Mouse (Mus musculus) heart, embryonic 12.5 days (tissue): ENCODE results near the gene Pkd2l1. TPM values are rescaled to one million over a fixed set of nuclear protein-coding genes. Genes with fewer than 3 reads are reported as not detected.
"Not testable (repeated sequence)": the region's sequence is repeated elsewhere in the genome, so short reads cannot be mapped to it uniquely, and the experiment has no call there.

ENCODE experiments used
- ATAC-seq: fragments of 200-750 bp; cut with Nextera tagmentation; 2 replicates; pipeline ENCODE4 v1.8.0; 2017; ENCODE audit warnings: moderate TSS enrichment, moderate library complexity; ENCODE audit not compliant: insufficient number of reproducible peaks, low FRiP score
- H3K27ac ChIP-seq: fragments of 300-500 bp; sonication (generic); 2 replicates; pipeline ENCODE4 v1.5.1; 2016; ENCODE audit warnings: mild to moderate bottlenecking, moderate library complexity; ENCODE audit not compliant: poor library complexity, severe bottlenecking
- H3K27me3 ChIP-seq: fragments of 300-500 bp; sonication (generic); replicated peaks from 2 replicates; pipeline ENCODE4 v1.6.1; 2016; ENCODE audit warnings: mild to moderate bottlenecking, moderate library complexity
- H3K36me3 ChIP-seq: fragments of 300-500 bp; sonication (generic); 2 replicates; pipeline ENCODE4 v1.6.1; 2016; ENCODE audit warnings: mild to moderate bottlenecking, moderate library complexity
- H3K4me1 ChIP-seq: fragments of 300-500 bp; sonication (generic); replicated peaks from 2 replicates; pipeline ENCODE4 v1.6.1; 2016; ENCODE audit warnings: mild to moderate bottlenecking
- H3K4me2 ChIP-seq: fragments of 300-500 bp; sonication (generic); 2 replicates; pipeline ENCODE4 v1.6.1; 2016; ENCODE audit warnings: mild to moderate bottlenecking, moderate library complexity
- H3K4me3 ChIP-seq: fragments of 300-500 bp; sonication (generic); 2 replicates; pipeline ENCODE4 v1.5.1; 2016; ENCODE audit warnings: mild to moderate bottlenecking
- H3K9ac ChIP-seq: fragments of 300-500 bp; sonication (generic); 2 replicates; pipeline ENCODE4 v1.6.1; 2016; ENCODE audit warnings: mild to moderate bottlenecking, moderate library complexity
- H3K9me3 ChIP-seq: fragments of 300-500 bp; sonication (generic); replicated peaks from 2 replicates; pipeline ENCODE4 v1.6.1; 2016; ENCODE audit warnings: mild to moderate bottlenecking, moderate library complexity
- WGBS: fragments of 180-500 bp; shearing (Covaris S2); methylation state at CpG from one replicate; pipeline ENCODE4 v1.1.7; 2016; 5-methylcytosine and 5-hydroxymethylcytosine counted together
- polyA plus RNA-seq: library from polyadenylated mRNA; unstranded; fragments of >200 nt; fragmentation: Nextera tagmentation; extraction: Ambion mirVana; gene quantifications from 2 replicates; pipeline ENCODE4 v1.2.1, GENCODE M21; 2016

Gene Pkd2l1
- polyA plus RNA-seq, 1 experiment from 2014 or later, result not detected

DNA sequence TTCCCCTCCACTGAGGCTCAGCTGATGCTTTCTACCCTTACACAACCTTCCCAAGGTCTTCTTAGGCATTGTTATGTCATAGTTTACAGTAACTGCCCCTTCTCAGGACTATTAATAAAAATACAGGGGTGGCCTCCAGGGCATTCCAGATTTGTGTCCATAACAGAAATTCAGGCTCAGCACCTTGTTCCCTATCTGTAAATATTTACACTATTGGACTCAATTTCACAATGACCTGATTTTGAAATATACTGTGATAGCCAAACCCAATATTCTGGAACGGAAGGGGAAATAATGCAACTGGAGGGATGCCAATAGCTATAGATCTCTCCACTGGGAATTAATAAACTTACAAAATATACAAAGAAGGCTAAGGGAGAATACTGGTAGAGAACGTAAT lies 63.7 kb downstream of the Pkd2l1 start:
- Histone ChIP-seq H3K4me1 (no peaks in the 10 kb centered on the region), H3K9ac (no peak overlapping the region), H3K9me3 (no peaks in the 10 kb centered on the region), H3K27ac (no peak overlapping the region), H3K27me3 (no peaks in the 10 kb centered on the region), H3K4me3 (no peak overlapping the region), H3K4me2 (no peak overlapping the region), H3K36me3 (peaks cover 77% of the 10 kb centered on the region)
- no peak for ATAC-seq
- 93% methylated on average over 2 of the region's 2 CpGs for WGBS

DNA sequence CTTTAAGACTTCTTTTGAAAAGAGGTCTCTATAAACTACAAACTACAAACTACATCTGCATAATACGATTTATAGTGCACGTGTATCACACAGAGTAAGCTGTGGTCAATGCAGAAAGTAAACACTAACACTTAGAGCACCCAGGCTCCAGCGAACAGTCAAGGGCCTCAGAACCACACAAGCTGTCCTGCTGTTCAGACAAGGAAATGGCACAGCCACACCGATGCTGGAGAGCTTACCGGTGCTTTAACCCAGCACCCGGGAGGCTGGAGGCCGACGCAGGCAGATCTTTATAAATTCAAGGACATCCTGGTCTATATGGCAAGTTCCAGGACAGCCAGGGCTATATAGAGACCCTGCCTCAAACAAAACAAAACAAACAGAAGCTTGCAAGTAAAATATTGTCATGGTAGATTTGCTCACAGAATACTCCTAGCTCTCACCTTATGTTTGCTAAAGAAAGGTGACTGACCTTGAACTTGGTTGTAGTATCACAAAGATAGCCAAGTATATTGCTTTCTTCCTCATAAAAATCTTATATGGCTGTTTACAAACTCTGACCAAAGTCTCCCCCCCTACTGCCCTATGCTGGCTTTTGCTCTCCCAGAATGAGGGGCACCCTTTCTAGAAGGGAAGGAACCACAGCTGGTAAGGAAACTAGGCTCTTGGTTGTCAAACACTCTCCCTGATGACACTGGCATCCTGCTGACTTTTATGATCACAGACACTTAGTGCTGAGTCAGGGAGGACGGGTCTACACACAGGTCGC lies 64.3 kb downstream of the Pkd2l1 start:
- Histone ChIP-seq H3K27me3 (no peaks in the 10 kb centered on the region), H3K27ac (no peak overlapping the region), H3K4me1 (no peaks in the 10 kb centered on the region), H3K9me3 (no peaks in the 10 kb centered on the region), H3K4me2 (no peak overlapping the region), H3K36me3 (peaks cover 83% of the 10 kb centered on the region), H3K9ac (no peak overlapping the region), H3K4me3 (no peak overlapping the region)
- 91% methylated on average over 10 of the region's 10 CpGs for WGBS
- ATAC-seq, result no peak

DNA sequence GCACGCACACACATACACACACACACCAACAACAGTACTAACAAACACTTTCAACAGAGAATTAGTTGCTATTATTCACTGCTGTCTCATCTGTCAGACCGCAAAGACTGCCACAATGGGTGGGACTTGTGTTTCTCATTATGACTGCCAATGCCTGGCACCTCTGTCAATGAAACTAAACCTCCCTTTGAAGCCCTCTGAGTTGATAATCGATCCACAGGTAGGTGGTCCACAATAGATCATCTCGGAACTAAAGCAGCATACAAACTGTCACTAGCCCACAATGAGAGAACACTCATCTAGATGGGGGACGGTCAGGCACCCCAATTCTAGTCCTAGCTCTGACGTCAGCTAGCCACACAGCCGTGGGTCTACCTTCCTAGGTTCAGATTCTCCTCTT lies 71.1 kb downstream of the Pkd2l1 start:
- WGBS, result 92% methylated on average over 7 of the region's 7 CpGs
- ATAC-seq, result no peak
- no peaks in the 10 kb centered on the region for H3K27me3 ChIP-seq
- no peaks in the 10 kb centered on the region for H3K9me3 ChIP-seq
- H3K4me3 ChIP-seq, result no peak overlapping the region
- H3K36me3 ChIP-seq, result peaks cover 85% of the 10 kb centered on the region
- no peak overlapping the region for H3K9ac ChIP-seq
- H3K4me2 ChIP-seq, result no peak overlapping the region
- H3K4me1 ChIP-seq, result no peaks in the 10 kb centered on the region
- no peak overlapping the region for H3K27ac ChIP-seq

DNA sequence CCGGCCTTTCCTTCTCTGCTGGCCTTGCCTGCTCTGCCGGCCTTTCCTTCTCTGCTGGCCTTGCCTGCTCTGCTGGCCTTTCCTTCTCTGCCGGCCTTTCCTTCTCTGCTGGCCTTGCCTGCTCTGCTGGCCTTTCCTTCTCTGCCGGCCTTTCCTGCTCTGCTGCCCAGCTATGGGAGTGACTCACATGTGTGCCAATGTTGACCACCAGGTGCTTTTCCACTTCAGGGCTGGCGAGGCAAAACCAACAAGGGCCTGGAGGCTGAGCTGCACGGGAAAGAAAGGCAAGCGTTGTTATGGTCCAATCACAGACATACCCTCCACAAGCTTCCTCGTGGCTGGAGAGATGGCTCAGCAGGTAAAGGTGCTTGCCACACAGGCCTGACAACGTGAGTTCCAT lies 71.6 kb downstream of the Pkd2l1 start:
- H3K27me3 ChIP-seq, H3K4me2 ChIP-seq, H3K9ac ChIP-seq, ATAC-seq, H3K4me1 ChIP-seq, H3K9me3 ChIP-seq, H3K4me3 ChIP-seq, H3K27ac ChIP-seq: not testable (repeated sequence)
- 92% methylated on average over 9 of the region's 9 CpGs for WGBS
- peaks cover 86% of the 10 kb centered on the region for H3K36me3 ChIP-seq

DNA sequence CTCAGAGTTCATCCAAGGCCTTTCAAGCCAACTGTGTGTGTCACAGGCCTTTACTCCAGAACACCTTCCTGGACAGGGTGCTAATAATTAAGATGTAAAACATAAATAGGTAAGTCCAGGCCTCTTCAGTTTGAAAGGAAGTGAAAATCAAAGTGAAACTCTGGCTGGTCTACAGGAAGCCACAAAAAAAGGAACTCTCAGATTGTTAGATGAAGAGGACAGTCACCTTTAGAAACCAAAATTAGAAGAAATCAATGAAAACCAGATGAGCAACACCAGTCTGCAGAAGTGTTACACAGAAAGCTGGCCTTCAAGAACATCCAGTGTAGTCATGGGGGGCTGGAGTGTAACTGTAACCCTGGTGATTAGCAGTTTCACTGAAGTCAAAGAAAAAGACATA lies 74.4 kb downstream of the Pkd2l1 start:
- no peak for ATAC-seq
- no peak overlapping the region for H3K9ac ChIP-seq
- no peak overlapping the region for H3K4me2 ChIP-seq
- peaks cover 79% of the 10 kb centered on the region for H3K36me3 ChIP-seq
- no peaks in the 10 kb centered on the region for H3K27me3 ChIP-seq
- H3K4me3 ChIP-seq, result no peak overlapping the region
- no peaks in the 10 kb centered on the region for H3K9me3 ChIP-seq
- H3K4me1 ChIP-seq, result no peaks in the 10 kb centered on the region
- H3K27ac ChIP-seq, result no peak overlapping the region

DNA sequence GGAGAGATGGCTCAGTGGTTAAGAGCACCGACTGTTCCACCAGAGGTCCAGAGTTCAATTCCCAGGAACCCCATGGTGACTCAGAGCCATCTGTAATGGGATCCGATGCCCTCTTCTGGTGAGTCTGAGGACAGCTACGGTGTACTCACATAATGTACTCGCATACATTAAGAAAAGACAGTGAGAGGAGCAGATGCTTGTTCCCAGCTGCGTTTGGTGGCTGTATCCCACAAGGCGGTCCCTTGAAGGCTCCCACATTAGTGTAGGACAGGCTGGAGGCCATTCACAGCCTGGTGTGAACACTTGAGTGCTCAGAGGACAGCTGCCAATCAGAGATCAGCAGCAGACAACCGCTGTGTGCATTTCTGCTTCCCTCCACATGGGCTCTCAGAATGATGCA lies 80.5 kb downstream of the Pkd2l1 start:
- H3K27me3 ChIP-seq, result no peaks in the 10 kb centered on the region
- H3K4me3 ChIP-seq, result no peak overlapping the region
- no peak overlapping the region for H3K4me2 ChIP-seq
- no peaks in the 10 kb centered on the region for H3K9me3 ChIP-seq
- no peak for ATAC-seq
- 71% methylated on average over 7 of the region's 7 CpGs for WGBS
- H3K27ac ChIP-seq, result no peak overlapping the region
- no peak overlapping the region for H3K9ac ChIP-seq
- H3K4me1 ChIP-seq, result peaks cover 5% of the 10 kb centered on the region
- H3K36me3 ChIP-seq, result peaks cover 64% of the 10 kb centered on the region

DNA sequence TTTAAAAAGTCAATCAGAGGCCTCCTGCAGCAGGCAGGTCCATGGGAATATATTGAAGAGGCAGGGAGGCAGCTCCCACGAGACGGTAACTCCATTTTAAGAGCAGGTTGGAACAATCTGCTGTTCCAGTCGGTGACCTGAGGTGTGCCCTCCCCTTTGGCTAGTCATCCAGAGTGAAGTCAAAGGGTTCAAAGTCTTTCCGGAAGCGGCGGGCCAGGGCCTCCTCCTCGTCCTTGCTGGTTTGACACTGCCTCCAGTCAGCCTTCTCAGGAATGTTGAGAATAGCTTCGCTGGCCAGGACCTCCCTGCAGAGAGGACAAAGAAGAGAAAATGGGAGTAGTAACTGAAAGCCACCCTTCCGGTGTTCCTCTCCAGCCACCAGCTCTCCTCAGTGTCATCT lies 81.9 kb downstream of the Pkd2l1 start:
- Histone ChIP-seq H3K4me3 (no peak overlapping the region), H3K4me2 (no peak overlapping the region), H3K36me3 (peaks cover 54% of the 10 kb centered on the region), H3K9ac (no peak overlapping the region), H3K27ac (no peak overlapping the region), H3K27me3 (no peaks in the 10 kb centered on the region), H3K4me1 (peaks cover 11% of the 10 kb centered on the region), H3K9me3 (no peaks in the 10 kb centered on the region)
- ATAC-seq, result no peak
- WGBS, result 91% methylated on average over 9 of the region's 9 CpGs

DNA sequence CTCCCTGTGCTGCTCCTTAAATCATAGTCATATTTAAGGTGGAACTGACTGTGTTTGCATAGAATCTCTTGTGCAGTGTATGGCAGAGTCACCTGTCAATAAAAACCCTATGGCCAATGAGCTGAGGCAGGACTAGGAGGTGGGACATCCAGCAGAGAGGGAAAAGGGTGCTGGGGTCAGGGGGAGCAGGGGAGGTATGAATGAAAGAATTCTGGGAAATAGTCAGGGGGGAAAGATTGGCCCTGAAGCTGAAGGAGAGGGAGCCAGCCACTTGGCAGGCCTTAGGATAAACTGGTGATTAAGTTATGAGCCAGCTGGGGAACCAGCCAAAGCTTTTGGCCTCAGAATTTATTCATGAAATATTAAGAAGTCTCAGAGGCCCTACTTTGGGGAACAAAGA lies 83.2 kb downstream of the Pkd2l1 start:
- Histone ChIP-seq H3K9ac (no peak overlapping the region), H3K27ac (no peak overlapping the region), H3K27me3 (no peaks in the 10 kb centered on the region), H3K9me3 (no peaks in the 10 kb centered on the region), H3K36me3 (peaks cover 47% of the 10 kb centered on the region), H3K4me1 (peaks cover 11% of the 10 kb centered on the region), H3K4me3 (no peak overlapping the region), H3K4me2 (no peak overlapping the region)
- no peak for ATAC-seq

DNA sequence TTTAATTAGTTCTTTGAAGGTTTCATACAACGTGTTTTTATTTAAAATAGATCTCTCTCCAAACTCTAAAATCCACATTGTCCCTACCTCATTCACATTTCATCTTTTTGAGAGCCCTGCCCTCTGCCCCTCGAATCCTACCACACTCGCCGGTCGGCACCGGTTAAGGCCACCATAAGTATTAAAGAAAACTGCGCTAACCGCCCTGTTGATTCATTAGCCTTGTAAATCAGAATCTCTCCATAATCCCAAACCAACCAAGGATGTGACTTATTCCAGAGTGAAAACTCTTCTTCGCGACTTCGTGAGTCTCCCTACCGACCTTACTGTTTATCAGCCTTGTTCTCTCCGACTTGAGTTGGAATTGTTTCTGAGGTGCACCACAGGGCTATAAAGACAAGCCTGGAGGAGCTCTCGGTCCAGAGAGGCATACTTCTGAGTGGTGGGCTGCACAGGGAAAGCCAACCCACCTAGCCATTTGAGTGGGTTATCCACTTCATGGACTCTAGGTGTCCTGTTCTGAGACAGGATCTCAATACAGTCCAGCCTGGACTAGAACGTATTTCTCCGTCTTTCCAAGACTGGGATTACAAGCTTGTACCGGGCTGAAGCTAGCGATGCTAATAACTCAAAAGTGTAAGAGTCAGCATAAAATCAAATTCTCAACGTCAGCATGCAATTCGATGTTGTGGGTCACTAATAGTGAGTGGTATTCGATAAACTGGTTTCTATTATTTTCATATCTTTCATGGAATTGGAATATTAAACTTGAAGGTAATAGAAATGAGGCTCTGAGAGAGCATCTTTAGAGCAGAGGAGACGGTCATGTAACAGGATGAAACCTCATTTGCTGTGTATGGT lies 84.4 kb downstream of the Pkd2l1 start:
- 30% methylated on average over 22 of the region's 22 CpGs for WGBS
- ATAC-seq, result 0 out of 2 replicates have a peak, but pooled peaks have one; percentile 26
- H3K27ac ChIP-seq, result no peak overlapping the region

DNA sequence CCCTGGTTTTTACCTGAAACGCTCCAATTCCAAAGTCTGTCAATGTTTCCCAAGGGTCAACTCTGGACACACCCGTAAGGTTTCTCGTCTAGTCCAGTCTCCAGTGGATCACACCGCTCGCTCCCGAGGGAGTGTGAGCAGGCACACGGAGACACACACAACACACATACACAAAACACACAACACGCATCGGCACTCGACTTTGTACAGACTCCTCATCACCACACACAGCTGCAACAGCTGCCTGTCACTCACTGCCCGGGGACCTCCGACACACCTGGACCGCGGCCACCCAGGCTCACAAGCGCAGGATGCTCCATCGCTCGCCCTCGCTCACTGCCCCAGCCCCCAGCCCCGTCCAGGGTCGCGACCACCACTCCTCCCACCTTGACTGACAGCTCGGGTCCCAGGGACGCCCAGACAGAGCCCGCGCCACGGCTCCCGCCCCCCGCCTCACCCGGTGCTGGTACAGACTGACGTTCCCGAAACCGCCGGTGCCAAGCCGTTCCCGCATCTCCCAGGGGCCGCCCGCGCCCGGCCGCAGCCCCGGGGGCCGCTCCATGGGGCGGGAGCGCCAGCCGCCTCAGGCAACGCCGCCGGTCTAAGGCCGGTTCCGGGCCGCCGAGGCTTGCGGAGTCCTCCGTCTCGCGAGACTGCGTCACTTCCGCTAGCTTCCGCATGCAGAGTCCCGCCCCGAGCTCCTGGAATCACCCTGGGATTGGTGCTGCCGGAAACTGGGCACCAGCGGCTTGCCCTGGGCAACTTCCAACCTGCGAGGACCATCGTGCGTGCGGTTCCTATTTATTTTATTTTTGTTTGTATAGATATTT lies 85.2 kb downstream of the Pkd2l1 start, which contains the start of gene Chuk:
Gene Chuk (minus strand): TSS at position 650 of the 830 bp plus-strand sequence.
- Histone ChIP-seq H3K9ac (peak within 1 kb of the TSS; percentile 97), H3K9me3 (no peaks in the 10 kb centered on the region), H3K27me3 (no peaks in the 10 kb centered on the region), H3K4me2 (peak within 1 kb of the TSS; percentile 93), H3K4me3 (peak within 1 kb of the TSS; percentile 90), H3K36me3 (peaks cover 32% of the 10 kb centered on the region), H3K4me1 (peaks cover 11% of the 10 kb centered on the region), H3K27ac (peak within 1 kb of the TSS; percentile 49)
- peak; percentile 99 for ATAC-seq
- under 1% methylated on average over 67 of the region's 67 CpGs for WGBS

More for the DNA sequence above, 84.4 kb downstream of the Pkd2l1 start:
- Histone ChIP-seq H3K4me3 (peak overlapping the region; percentile 90), H3K9me3 (no peaks in the 10 kb centered on the region), H3K36me3 (peaks cover 38% of the 10 kb centered on the region), H3K9ac (peak overlapping the region; percentile 74), H3K4me1 (peaks cover 11% of the 10 kb centered on the region), H3K27me3 (no peaks in the 10 kb centered on the region), H3K4me2 (peak overlapping the region; percentile 93)

DNA sequence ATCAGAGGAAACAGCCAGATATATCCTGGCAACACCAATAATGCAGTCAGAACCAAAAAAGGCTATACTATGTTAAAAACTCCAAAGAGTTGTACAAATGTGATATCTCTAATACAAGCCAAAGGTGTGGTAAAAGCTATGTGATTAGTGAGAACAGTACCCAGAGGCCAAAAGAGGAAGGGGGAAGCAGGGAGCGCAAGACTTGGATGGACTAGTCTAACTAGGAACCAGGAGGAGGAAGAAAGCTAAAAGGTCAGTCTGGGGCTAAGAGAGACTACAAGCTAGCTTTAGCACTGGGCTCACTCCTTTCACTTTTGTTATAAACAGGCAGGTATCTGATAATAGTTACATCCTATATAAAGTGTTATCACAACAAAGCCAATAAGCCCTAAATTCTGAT lies 87.8 kb downstream of the Pkd2l1 start:
- ATAC-seq, result no peak
- H3K9ac ChIP-seq, result no peak overlapping the region
- H3K27ac ChIP-seq, result no peak overlapping the region
- no peak overlapping the region for H3K4me2 ChIP-seq
- peaks cover 17% of the 10 kb centered on the region for H3K36me3 ChIP-seq
- no peaks in the 10 kb centered on the region for H3K27me3 ChIP-seq
- 83% methylated on average over 1 of the region's 1 CpGs for WGBS
- H3K4me3 ChIP-seq, result no peak overlapping the region
- peaks cover 11% of the 10 kb centered on the region for H3K4me1 ChIP-seq
- no peaks in the 10 kb centered on the region for H3K9me3 ChIP-seq
